Mouse (Mus musculus) midbrain, embryonic 16.5 days (tissue): ENCODE data around the gene Dpysl5. TPM values are rescaled to one million over a fixed set of nuclear protein-coding genes. Genes with fewer than 3 reads are reported as not detected.

Experiments used
- ATAC-seq: fragments of 200-750 bp; cut with Nextera tagmentation; 2 replicates; pipeline ENCODE4 v1.8.0; 2017; ENCODE audit warnings: moderate TSS enrichment
- H3K27ac ChIP-seq: fragments of 300-500 bp; sonication (generic); 2 replicates; pipeline ENCODE4 v1.5.1; 2014; ENCODE audit warnings: mild to moderate bottlenecking, low read length, mixed read lengths
- H3K27me3 ChIP-seq: fragments of 300-500 bp; sonication (generic); 2 replicates; pipeline ENCODE4 v1.6.1; 2014; ENCODE audit warnings: low read depth, low read length, mixed read lengths; ENCODE audit not compliant: control insufficient read depth, insufficient read depth
- H3K36me3 ChIP-seq: fragments of 300-500 bp; sonication (generic); 2 replicates; pipeline ENCODE4 v1.6.1; 2014; ENCODE audit warnings: mild to moderate bottlenecking, low read length, moderate library complexity, mixed read lengths; ENCODE audit not compliant: control insufficient read depth, insufficient read depth
- H3K4me1 ChIP-seq: fragments of 300-500 bp; sonication (generic); 2 replicates; pipeline ENCODE4 v1.6.1; 2014; ENCODE audit warnings: mild to moderate bottlenecking, low read length, mixed read lengths; ENCODE audit not compliant: control insufficient read depth, insufficient read depth
- H3K4me2 ChIP-seq: fragments of 300-500 bp; sonication (generic); 2 replicates; pipeline ENCODE4 v1.6.1; 2014; ENCODE audit warnings: mild to moderate bottlenecking, low read length, mixed read lengths
- H3K4me3 ChIP-seq: fragments of 300-500 bp; sonication (generic); 2 replicates; pipeline ENCODE4 v1.5.1; 2014; ENCODE audit warnings: low read depth, mild to moderate bottlenecking, low read length, moderate library complexity, mixed read lengths
- H3K9ac ChIP-seq: fragments of 300-500 bp; sonication (generic); 2 replicates; pipeline ENCODE4 v1.6.1; 2014; ENCODE audit warnings: low read depth, low read length, mixed read lengths
- H3K9me3 ChIP-seq: fragments of 300-500 bp; sonication (generic); replicated peaks from 2 replicates; pipeline ENCODE4 v1.6.1; 2014; ENCODE audit warnings: mild to moderate bottlenecking, low read length, mixed read lengths; ENCODE audit not compliant: control insufficient read depth, poor library complexity, severe bottlenecking
- WGBS: fragments of 180-500 bp; shearing (Covaris S2); extraction: QIAGEN DNeasy Blood & Tissue Kit; methylation state at CpG from one replicate; pipeline ENCODE4 v1.1.7; 2014; 5-methylcytosine and 5-hydroxymethylcytosine counted together
- polyA plus RNA-seq: library from polyadenylated mRNA; unstranded; fragments of >200 nt; fragmentation: Nextera tagmentation; extraction: Ambion mirVana; gene quantifications from 2 replicates; pipeline ENCODE4 v1.2.1, GENCODE M21; 2015

The Dpysl5 gene
- polyA plus RNA-seq, 1 experiment from 2014 or later, result 306 TPM

DNA sequence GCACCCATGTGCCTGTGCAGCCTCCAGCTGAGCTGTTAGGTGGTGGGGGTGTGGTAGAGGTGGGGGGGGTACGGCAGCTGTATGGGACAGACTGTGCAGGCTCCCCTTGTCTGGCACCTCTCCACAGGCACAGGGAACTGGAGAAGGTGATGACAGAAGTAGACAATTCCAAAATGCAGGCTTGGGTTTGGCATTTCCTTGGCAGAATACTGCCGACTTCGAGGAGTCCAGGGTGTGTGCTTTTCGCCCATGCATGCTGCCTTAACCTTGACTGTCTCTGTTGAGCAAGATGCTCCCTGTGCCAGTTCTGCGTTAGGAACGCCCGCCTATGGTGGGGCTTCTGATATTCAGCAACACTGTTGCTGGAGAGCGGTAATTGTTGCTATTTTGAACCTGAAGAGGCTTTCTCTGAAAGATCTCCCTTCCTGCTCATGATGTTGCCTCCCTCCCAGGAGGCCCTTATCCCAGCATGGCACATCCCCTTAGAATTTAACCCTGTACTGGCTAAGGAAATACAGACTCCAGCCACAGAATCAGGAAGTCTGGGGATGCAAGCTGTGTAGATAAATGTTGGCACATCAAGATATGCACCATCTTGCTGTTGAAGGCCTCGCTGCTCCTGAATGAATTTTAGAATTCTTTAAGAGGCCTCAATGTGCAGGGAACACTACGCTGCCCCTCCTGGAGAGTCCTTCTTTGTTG lies 26.9 kb downstream of the Dpysl5 start:
- WGBS, result 23% methylated on average over 10 of the region's 10 CpGs
- Histone ChIP-seq H3K9me3 (no peaks in the 10 kb centered on the region), H3K4me3 (no peak overlapping the region), H3K36me3 (no peaks in the 10 kb centered on the region), H3K4me2 (no peak overlapping the region; the same call in 1 of the 2 replicates), H3K4me1 (peaks cover 28% of the 10 kb centered on the region), H3K27ac (peak overlapping the region; percentile 44), H3K27me3 (no peaks in the 10 kb centered on the region), H3K9ac (no peak overlapping the region)
- ATAC-seq, result 0 out of 2 replicates have a peak, but pooled peaks have one; percentile 46

DNA sequence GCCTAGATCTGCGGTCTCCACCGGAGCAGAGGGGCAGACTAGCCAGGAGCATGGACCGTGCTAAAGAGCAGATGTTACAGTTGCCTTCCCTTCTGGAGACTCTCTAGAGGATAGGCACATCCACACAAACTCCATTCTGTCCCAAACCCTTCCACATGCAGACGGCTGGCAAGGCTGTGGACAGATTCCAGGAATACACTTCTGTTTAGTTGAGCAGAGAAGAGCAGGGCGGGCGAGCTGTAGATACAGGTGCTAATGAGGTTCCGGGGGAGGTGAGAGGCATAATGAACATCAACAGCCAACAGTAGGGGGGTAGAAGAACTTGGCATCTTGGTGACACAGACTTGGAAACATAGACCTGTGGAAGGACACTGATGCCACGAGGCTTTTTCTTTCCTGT lies 28.2 kb downstream of the Dpysl5 start:
- WGBS, result 57% methylated on average over 8 of the region's 8 CpGs
- Histone ChIP-seq H3K4me1 (peaks cover 24% of the 10 kb centered on the region), H3K9ac (no peak overlapping the region), H3K27me3 (no peaks in the 10 kb centered on the region), H3K9me3 (no peaks in the 10 kb centered on the region), H3K4me2 (no peak overlapping the region), H3K36me3 (no peaks in the 10 kb centered on the region; the same call in none of the 2 replicates), H3K4me3 (no peak overlapping the region), H3K27ac (peak overlapping the region; percentile 10; the same call in 1 of the 2 replicates)
- ATAC-seq, result no peak

GRCm38 (mm10) chr5:30749582-30750311 lies 38.4 kb downstream of the Dpysl5 start:
- 42% methylated on average over 12 of the region's 12 CpGs for WGBS
- ATAC-seq, result no peak
- no peaks in the 10 kb centered on the region for H3K27me3 ChIP-seq
- peaks cover 12% of the 10 kb centered on the region for H3K4me1 ChIP-seq
- H3K9ac ChIP-seq, result no peak overlapping the region
- H3K36me3 ChIP-seq, result peaks cover 49% of the 10 kb centered on the region
- H3K4me3 ChIP-seq, result no peak overlapping the region
- no peaks in the 10 kb centered on the region for H3K9me3 ChIP-seq
- H3K27ac ChIP-seq, result peak overlapping the region; percentile 59
- no peak overlapping the region for H3K4me2 ChIP-seq

DNA sequence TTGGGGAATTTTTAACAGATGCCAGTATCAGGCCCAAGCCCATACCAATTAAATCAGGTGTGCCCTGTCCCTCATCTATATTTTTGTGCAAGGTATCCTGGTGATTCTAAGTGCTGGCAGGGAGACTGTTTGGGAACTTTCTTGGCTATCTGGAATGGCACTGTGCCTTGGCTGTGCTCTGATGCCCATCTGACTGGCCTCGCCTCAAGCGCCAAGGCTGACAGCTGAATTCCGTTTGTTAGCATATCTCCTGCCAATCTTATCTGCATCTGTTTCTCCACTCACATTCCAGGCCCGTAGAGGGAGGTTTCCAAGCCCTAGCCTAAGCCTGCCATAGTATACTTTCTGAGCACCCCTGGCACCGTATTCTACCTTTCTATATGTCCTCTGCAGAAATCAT lies 39.7 kb downstream of the Dpysl5 start:
- Histone ChIP-seq H3K27me3 (no peaks in the 10 kb centered on the region), H3K4me1 (peaks cover 12% of the 10 kb centered on the region), H3K4me2 (no peak overlapping the region), H3K27ac (no peak overlapping the region), H3K4me3 (no peak overlapping the region), H3K9me3 (no peaks in the 10 kb centered on the region), H3K9ac (no peak overlapping the region), H3K36me3 (peaks cover 38% of the 10 kb centered on the region)
- WGBS, result 82% methylated on average over 5 of the region's 5 CpGs
- ATAC-seq, result no peak

GRCm38 (mm10) chr5:30753128-30753527 lies 41.8 kb downstream of the Dpysl5 start:
- no peak overlapping the region for H3K4me3 ChIP-seq
- H3K27ac ChIP-seq, result no peak overlapping the region
- H3K9ac ChIP-seq, result no peak overlapping the region
- no peaks in the 10 kb centered on the region for H3K9me3 ChIP-seq
- 86% methylated on average over 4 of the region's 4 CpGs for WGBS
- H3K36me3 ChIP-seq, result peaks cover 22% of the 10 kb centered on the region; the same call in 1 of the 2 replicates
- H3K4me1 ChIP-seq, result peaks cover 12% of the 10 kb centered on the region
- no peaks in the 10 kb centered on the region for H3K27me3 ChIP-seq
- no peak overlapping the region for H3K4me2 ChIP-seq
- no peak for ATAC-seq

DNA sequence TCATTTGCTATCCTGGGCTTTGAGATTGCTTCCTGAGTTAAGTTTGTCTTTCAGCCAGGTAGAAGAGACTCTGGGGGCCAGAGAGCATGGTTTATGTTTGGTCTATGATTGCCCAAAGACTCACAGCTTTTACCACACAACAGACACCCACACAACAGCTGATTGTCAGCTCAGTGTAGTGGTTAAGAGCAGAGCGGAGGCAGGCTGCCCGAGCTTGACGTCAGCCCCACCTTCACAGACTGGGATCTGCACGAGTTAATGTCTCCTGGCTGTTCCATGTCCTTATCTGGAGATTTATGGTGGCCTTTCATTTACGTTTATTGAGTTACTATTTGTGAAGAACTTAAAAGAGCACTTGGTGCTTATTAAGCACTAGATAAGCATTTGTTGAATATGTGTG lies 43.9 kb downstream of the Dpysl5 start:
- Histone ChIP-seq H3K36me3 (peaks cover 10% of the 10 kb centered on the region; the same call in 1 of the 2 replicates), H3K9me3 (no peaks in the 10 kb centered on the region), H3K4me3 (no peak overlapping the region), H3K27ac (no peak overlapping the region), H3K9ac (no peak overlapping the region), H3K4me1 (peaks cover 3% of the 10 kb centered on the region; the same call in 1 of the 2 replicates), H3K27me3 (no peaks in the 10 kb centered on the region), H3K4me2 (no peak overlapping the region)
- ATAC-seq, result no peak
- 86% methylated on average over 5 of the region's 5 CpGs for WGBS

GRCm38 (mm10) chr5:30762815-30763510 lies 51.6 kb downstream of the Dpysl5 start:
- peak; percentile 92 for ATAC-seq
- Histone ChIP-seq H3K4me1 (peaks cover 49% of the 10 kb centered on the region), H3K4me3 (no peak overlapping the region), H3K27me3 (no peaks in the 10 kb centered on the region), H3K9ac (peak overlapping the region; percentile 44; the same call in 1 of the 2 replicates), H3K4me2 (peak overlapping the region; percentile 41), H3K9me3 (no peaks in the 10 kb centered on the region), H3K27ac (peak overlapping the region; percentile 84), H3K36me3 (no peaks in the 10 kb centered on the region)
- 12% methylated on average over 14 of the region's 14 CpGs for WGBS

GRCm38 (mm10) chr5:30763511-30763830 lies 52.1 kb downstream of the Dpysl5 start:
- WGBS, result 16% methylated on average over 5 of the region's 5 CpGs
- Histone ChIP-seq H3K27ac (peak overlapping the region; percentile 84), H3K27me3 (no peaks in the 10 kb centered on the region), H3K4me1 (peaks cover 54% of the 10 kb centered on the region), H3K4me2 (peak overlapping the region; percentile 41), H3K9me3 (no peaks in the 10 kb centered on the region), H3K9ac (no peak overlapping the region), H3K4me3 (no peak overlapping the region), H3K36me3 (no peaks in the 10 kb centered on the region)
- peak; percentile 75 for ATAC-seq
